Mouse (Mus musculus) hindbrain, embryonic 16.5 days (tissue): ENCODE measurements around the gene Gpr89. TPM values are rescaled to one million over a fixed set of nuclear protein-coding genes. Genes with fewer than 3 reads are reported as not detected.
A peak's percentile ranks its signal among the peaks of the same experiment; 100 is the strongest.

Experiments used
- ATAC-seq: fragments of 200-750 bp; cut with Nextera tagmentation; 2 replicates; pipeline ENCODE4 v1.8.0; 2017; ENCODE audit warnings: moderate TSS enrichment, moderate library complexity
- H3K27ac ChIP-seq: fragments of 300-500 bp; sonication (generic); 2 replicates; pipeline ENCODE4 v1.5.1; 2014; ENCODE audit warnings: low read depth, mild to moderate bottlenecking, control low read depth, low read length, moderate library complexity
- H3K27me3 ChIP-seq: fragments of 300-500 bp; sonication (generic); replicated peaks from 2 replicates; pipeline ENCODE4 v1.6.1; 2014; ENCODE audit warnings: low read length; ENCODE audit not compliant: control insufficient read depth, insufficient read depth
- H3K36me3 ChIP-seq: fragments of 300-500 bp; sonication (generic); 2 replicates; pipeline ENCODE4 v1.6.1; 2014; ENCODE audit warnings: mild to moderate bottlenecking, low read length, moderate library complexity, mixed read lengths; ENCODE audit not compliant: control insufficient read depth, insufficient read depth
- H3K4me1 ChIP-seq: fragments of 300-500 bp; sonication (generic); 2 replicates; pipeline ENCODE4 v1.6.1; 2014; ENCODE audit warnings: low read depth, low read length; ENCODE audit not compliant: control insufficient read depth, insufficient read depth
- H3K4me2 ChIP-seq: fragments of 300-500 bp; sonication (generic); 2 replicates; pipeline ENCODE4 v1.6.1; 2014; ENCODE audit warnings: mild to moderate bottlenecking, low read length, control low read depth, moderate library complexity
- H3K4me3 ChIP-seq: fragments of 300-500 bp; sonication (generic); 2 replicates; pipeline ENCODE4 v1.5.1; 2014; ENCODE audit warnings: mild to moderate bottlenecking, low read length, control low read depth, moderate library complexity
- H3K9ac ChIP-seq: fragments of 300-500 bp; sonication (generic); 2 replicates; pipeline ENCODE4 v1.6.1; 2014; ENCODE audit warnings: low read depth, mild to moderate bottlenecking, control low read depth, low read length, moderate library complexity
- H3K9me3 ChIP-seq: fragments of 300-500 bp; sonication (generic); 2 replicates; pipeline ENCODE4 v1.6.1; 2014; ENCODE audit warnings: mild to moderate bottlenecking, low read length, moderate library complexity; ENCODE audit not compliant: control insufficient read depth
- WGBS: fragments of 180-500 bp; shearing (Covaris S2); extraction: QIAGEN DNeasy Blood & Tissue Kit; methylation state at CpG from one replicate; pipeline ENCODE4 v1.1.7; 2014; 5-methylcytosine and 5-hydroxymethylcytosine counted together
- polyA plus RNA-seq: library from polyadenylated mRNA; unstranded; fragments of >200 nt; fragmentation: Nextera tagmentation; extraction: Ambion mirVana; gene quantifications from 2 replicates; pipeline ENCODE4 v1.2.1, GENCODE M21; 2015

Gpr89 gene
- 35.1 and 41.1 TPM in 2 replicates for polyA plus RNA-seq

- Histone ChIP-seq H3K9me3 (no peaks in the 10 kb centered on the region), H3K4me1 (peaks cover 9% of the 10 kb centered on the region), H3K27ac (peak within 1 kb of the TSS; percentile 55), H3K36me3 (no peaks in the 10 kb centered on the region), H3K9ac (peak within 1 kb of the TSS; percentile 82), H3K4me2 (peak within 1 kb of the TSS; percentile 86), H3K4me3 (peak within 1 kb of the TSS; percentile 59), H3K27me3 (0 out of 2 replicates have a peak, but pooled peaks cover 3% of the 10 kb centered on the region)
- 0% methylated on average over 29 of the region's 40 CpGs for WGBS
- ATAC-seq, result peak; percentile 98
Observed at GRCm38 (mm10) chr3:96904851-96905541, at the start of gene Gpr89. TSS of gene Gpr89 (minus strand) at chr3:96905346.

- 49% methylated on average over 14 of the region's 14 CpGs for WGBS
- Histone ChIP-seq H3K9me3 (no peaks in the 10 kb centered on the region), H3K4me1 (no peaks in the 10 kb centered on the region), H3K27ac (no peak overlapping the region), H3K4me3 (no peak overlapping the region), H3K4me2 (no peak overlapping the region; the same call in 1 of the 2 replicates), H3K36me3 (no peaks in the 10 kb centered on the region), H3K27me3 (no peaks in the 10 kb centered on the region), H3K9ac (no peak overlapping the region)
- no peak; the same call in 1 of the 2 replicates for ATAC-seq
Observed at GRCm38 (mm10) chr3:96953489-96954233, 48.5 kb upstream of the Gpr89 start.

GRCm38 (mm10) chr3:96942706-96943105, 37.6 kb upstream of the Gpr89 start:
- peaks cover 10% of the 10 kb centered on the region for H3K4me1 ChIP-seq
- H3K36me3 ChIP-seq, result no peaks in the 10 kb centered on the region
- H3K4me3 ChIP-seq, result no peak overlapping the region
- no peaks in the 10 kb centered on the region for H3K27me3 ChIP-seq
- WGBS, result 88% methylated on average over 2 of the region's 2 CpGs
- H3K9me3 ChIP-seq, result peaks cover 3% of the 10 kb centered on the region; the same call in 1 of the 2 replicates
- H3K27ac ChIP-seq, result no peak overlapping the region
- no peak overlapping the region for H3K4me2 ChIP-seq
- ATAC-seq, result no peak
- no peak overlapping the region for H3K9ac ChIP-seq

GRCm38 (mm10) chr3:96938738-96939137, 33.6 kb upstream of the Gpr89 start:
- Histone ChIP-seq H3K9ac (no peak overlapping the region), H3K27ac (no peak overlapping the region), H3K4me1 (peaks cover 17% of the 10 kb centered on the region), H3K36me3 (no peaks in the 10 kb centered on the region), H3K4me3 (peak overlapping the region; percentile 11; the same call in 1 of the 2 replicates), H3K9me3 (peaks cover 3% of the 10 kb centered on the region; the same call in 1 of the 2 replicates), H3K27me3 (no peaks in the 10 kb centered on the region), H3K4me2 (peak overlapping the region; percentile 41)
- WGBS, result 9% methylated on average over 11 of the region's 11 CpGs
- peak; percentile 86 for ATAC-seq

GRCm38 (mm10) chr3:96937606-96938005, 32.5 kb upstream of the Gpr89 start:
- Histone ChIP-seq H3K9ac (peak overlapping the region; percentile 42; the same call in 1 of the 2 replicates), H3K27me3 (no peaks in the 10 kb centered on the region), H3K27ac (no peak overlapping the region), H3K36me3 (no peaks in the 10 kb centered on the region), H3K9me3 (no peaks in the 10 kb centered on the region), H3K4me2 (no peak overlapping the region), H3K4me1 (peaks cover 17% of the 10 kb centered on the region), H3K4me3 (no peak overlapping the region)
- peak; percentile 81 for ATAC-seq
- 15% methylated on average over 5 of the region's 5 CpGs for WGBS

GRCm38 (mm10) chr3:96936241-96936640, 31.1 kb upstream of the Gpr89 start:
- Histone ChIP-seq H3K4me2 (no peak overlapping the region), H3K36me3 (no peaks in the 10 kb centered on the region), H3K27ac (no peak overlapping the region), H3K9me3 (no peaks in the 10 kb centered on the region), H3K9ac (no peak overlapping the region), H3K27me3 (no peaks in the 10 kb centered on the region), H3K4me3 (no peak overlapping the region), H3K4me1 (peaks cover 17% of the 10 kb centered on the region)
- ATAC-seq, result no peak
- 9% methylated on average over 6 of the region's 6 CpGs for WGBS

- Histone ChIP-seq H3K9ac (no peak overlapping the region), H3K4me2 (no peak overlapping the region), H3K27ac (no peak overlapping the region), H3K4me1 (peaks cover 3% of the 10 kb centered on the region; the same call in 1 of the 2 replicates), H3K4me3 (no peak overlapping the region), H3K9me3 (no peaks in the 10 kb centered on the region), H3K36me3 (no peaks in the 10 kb centered on the region), H3K27me3 (no peaks in the 10 kb centered on the region; the same call in 1 of the 2 replicates)
- 9% methylated on average over 5 of the region's 5 CpGs for WGBS
- ATAC-seq, result peak; percentile 68; the same call in 1 of the 2 replicates
Observed at GRCm38 (mm10) chr3:96931261-96931681, 26.1 kb upstream of the Gpr89 start.

- Histone ChIP-seq H3K4me1 (no peaks in the 10 kb centered on the region; the same call in 1 of the 2 replicates), H3K36me3 (no peaks in the 10 kb centered on the region), H3K27ac (no peak within 1 kb of the TSS), H3K27me3 (no peaks in the 10 kb centered on the region; the same call in 1 of the 2 replicates), H3K4me2 (no peak within 1 kb of the TSS), H3K9me3 (no peaks in the 10 kb centered on the region), H3K4me3 (no peak within 1 kb of the TSS), H3K9ac (no peak within 1 kb of the TSS)
- ATAC-seq, result no peak
- 76% methylated on average over 6 of the region's 6 CpGs for WGBS
Observed at GRCm38 (mm10) chr3:96925920-96926319, 20.8 kb upstream of the Gpr89 start, which contains the start of gene Gja8. TSS of gene Gja8 (minus strand) at chr3:96926020.

- H3K27ac ChIP-seq, result no peak overlapping the region
- no peak overlapping the region for H3K4me3 ChIP-seq
- H3K27me3 ChIP-seq, result no peaks in the 10 kb centered on the region
- WGBS, result 91% methylated on average over 4 of the region's 4 CpGs
- no peak overlapping the region for H3K4me2 ChIP-seq
- no peaks in the 10 kb centered on the region for H3K36me3 ChIP-seq
- no peak overlapping the region for H3K9ac ChIP-seq
- no peaks in the 10 kb centered on the region for H3K9me3 ChIP-seq
- ATAC-seq, result no peak
- no peaks in the 10 kb centered on the region for H3K4me1 ChIP-seq
Observed at GRCm38 (mm10) chr3:96924631-96925030, 19.5 kb upstream of the Gpr89 start.
